Mouse (Mus musculus): ENCODE results near the gene Lrrc57. TPM values are rescaled to one million over a fixed set of nuclear protein-coding genes. Genes with fewer than 3 reads are reported as not detected.
"Not testable (repeated sequence)": the region's sequence is repeated elsewhere in the genome, so short reads cannot be mapped to it uniquely, and the experiment has no call there.

Gene Lrrc57
- polyA plus RNA-seq, 1 experiment from 2014 or later: 25.4 TPM

- Histone ChIP-seq H3K36me3 (peaks cover 48% of the 10 kb centered on the region), H3K4me2 (no peak overlapping the region)
- WGBS: 86% methylated on average over 5 of the region's 5 CpGs
Measured at GRCm38 (mm10) chr2:120589759-120590158, 19.6 kb downstream of the Lrrc57 start.

GRCm38 (mm10) chr2:120578286-120578685 is 31.0 kb downstream of the Lrrc57 start:
- Histone ChIP-seq H3K9ac (no peak overlapping the region), H3K9me3 (no peaks in the 10 kb centered on the region), H3K4me2 (no peak overlapping the region), H3K4me1 (peaks cover 10% of the 10 kb centered on the region; the same call in 1 of the 2 replicates), H3K4me3 (no peak overlapping the region), H3K36me3 (peaks cover 2% of the 10 kb centered on the region; the same call in 1 of the 2 replicates), H3K27me3 (no peaks in the 10 kb centered on the region), H3K27ac (no peak overlapping the region)
- 67% methylated on average over 5 of the region's 5 CpGs for WGBS
- ATAC-seq (ENCODE audit: insufficient number of reproducible peaks, low FRiP score, low TSS enrichment, low read depth): no peak

More at GRCm38 (mm10) chr2:120589759-120590158, 19.6 kb downstream of the Lrrc57 start:
- Histone ChIP-seq H3K27me3 (no peaks in the 10 kb centered on the region), H3K9ac (no peak overlapping the region), H3K9me3 (no peaks in the 10 kb centered on the region), H3K4me1 (no peaks in the 10 kb centered on the region), H3K4me3 (no peak overlapping the region), H3K27ac (no peak overlapping the region)
- no peak for ATAC-seq (ENCODE audit: insufficient number of reproducible peaks, low FRiP score, low TSS enrichment, low read depth)

- no peak overlapping the region for H3K9ac ChIP-seq
- 69% methylated on average over 4 of the region's 4 CpGs for WGBS
- H3K27me3 ChIP-seq: no peaks in the 10 kb centered on the region
Measured at GRCm38 (mm10) chr2:120577799-120578198, 31.5 kb downstream of the Lrrc57 start.

GRCm38 (mm10) chr2:120575978-120576377 is 33.3 kb downstream of the Lrrc57 start:
- no peak overlapping the region for H3K4me2 ChIP-seq
- WGBS: 84% methylated on average over 2 of the region's 2 CpGs
- no peak overlapping the region for H3K27ac ChIP-seq
- H3K27me3 ChIP-seq: no peaks in the 10 kb centered on the region
- H3K4me1 ChIP-seq: peaks cover 10% of the 10 kb centered on the region; the same call in 1 of the 2 replicates
- no peaks in the 10 kb centered on the region for H3K9me3 ChIP-seq
- ATAC-seq (ENCODE audit: insufficient number of reproducible peaks, low FRiP score, low TSS enrichment, low read depth): no peak
- H3K4me3 ChIP-seq: no peak overlapping the region
- peaks cover 5% of the 10 kb centered on the region for H3K36me3 ChIP-seq
- H3K9ac ChIP-seq: no peak overlapping the region

More at GRCm38 (mm10) chr2:120577799-120578198, 31.5 kb downstream of the Lrrc57 start:
- ATAC-seq (ENCODE audit: insufficient number of reproducible peaks, low FRiP score, low TSS enrichment, low read depth): no peak
- Histone ChIP-seq H3K9me3 (no peaks in the 10 kb centered on the region), H3K4me2 (no peak overlapping the region), H3K27ac (no peak overlapping the region), H3K36me3 (peaks cover 2% of the 10 kb centered on the region; the same call in 1 of the 2 replicates), H3K4me3 (no peak overlapping the region), H3K4me1 (peaks cover 10% of the 10 kb centered on the region; the same call in 1 of the 2 replicates)

- Histone ChIP-seq H3K4me3 (no peak overlapping the region), H3K4me2 (peak overlapping the region; percentile 3; the same call in 1 of the 2 replicates), H3K27me3 (no peaks in the 10 kb centered on the region), H3K9ac (no peak overlapping the region), H3K36me3 (peaks cover 5% of the 10 kb centered on the region), H3K27ac (peak overlapping the region; percentile 13; the same call in 1 of the 2 replicates), H3K9me3 (no peaks in the 10 kb centered on the region), H3K4me1 (peaks cover 10% of the 10 kb centered on the region; the same call in 1 of the 2 replicates)
- no peak for ATAC-seq (ENCODE audit: insufficient number of reproducible peaks, low FRiP score, low TSS enrichment, low read depth)
- 55% methylated on average over 3 of the region's 3 CpGs for WGBS
Measured at GRCm38 (mm10) chr2:120575121-120575520, 34.2 kb downstream of the Lrrc57 start.

- not testable (repeated sequence) for H3K9me3 ChIP-seq; H3K27me3 ChIP-seq; H3K4me3 ChIP-seq; H3K4me2 ChIP-seq; ATAC-seq (ENCODE audit: insufficient number of reproducible peaks, low FRiP score, low TSS enrichment, low read depth); H3K27ac ChIP-seq; H3K36me3 ChIP-seq; H3K9ac ChIP-seq
- 95% methylated on average over 3 of the region's 3 CpGs for WGBS
- peaks cover 20% of the 10 kb centered on the region; the same call in 1 of the 2 replicates for H3K4me1 ChIP-seq
Measured at GRCm38 (mm10) chr2:120572161-120572560, 37.2 kb downstream of the Lrrc57 start.

- ATAC-seq (ENCODE audit: insufficient number of reproducible peaks, low FRiP score, low TSS enrichment, low read depth): no peak
- Histone ChIP-seq H3K4me2 (no peak overlapping the region), H3K4me3 (no peak overlapping the region), H3K27me3 (no peaks in the 10 kb centered on the region), H3K27ac (no peak overlapping the region), H3K9me3 (no peaks in the 10 kb centered on the region), H3K4me1 (peaks cover 20% of the 10 kb centered on the region; the same call in 1 of the 2 replicates), H3K36me3 (peaks cover 7% of the 10 kb centered on the region), H3K9ac (no peak overlapping the region)
- WGBS: 95% methylated on average over 3 of the region's 3 CpGs
Measured at GRCm38 (mm10) chr2:120571081-120571480, 38.2 kb downstream of the Lrrc57 start.

GRCm38 (mm10) chr2:120567798-120568320 is 41.5 kb downstream of the Lrrc57 start:
- ATAC-seq (ENCODE audit: insufficient number of reproducible peaks, low FRiP score, low TSS enrichment, low read depth): peak; percentile 28; the same call in 1 of the 2 replicates
- Histone ChIP-seq H3K4me1 (peaks cover 12% of the 10 kb centered on the region), H3K4me3 (peak overlapping the region; percentile 78), H3K27me3 (no peaks in the 10 kb centered on the region), H3K27ac (peak overlapping the region; percentile 90), H3K9me3 (no peaks in the 10 kb centered on the region), H3K9ac (peak overlapping the region; percentile 73), H3K4me2 (peak overlapping the region; percentile 63), H3K36me3 (peaks cover 5% of the 10 kb centered on the region; the same call in 1 of the 2 replicates)
- WGBS: under 1% methylated on average over 22 of the region's 22 CpGs

GRCm38 (mm10) chr2:120566886-120567797 is 42.2 kb downstream of the Lrrc57 start, which contains the start of gene Snap23:
Gene Snap23, plus strand, starts transcription at chr2:120567671.
- Histone ChIP-seq H3K36me3 (peaks cover 5% of the 10 kb centered on the region; the same call in 1 of the 2 replicates), H3K9me3 (no peaks in the 10 kb centered on the region), H3K4me1 (peaks cover 17% of the 10 kb centered on the region), H3K9ac (peak within 1 kb of the TSS; percentile 73), H3K4me3 (peak within 1 kb of the TSS; percentile 78), H3K27ac (peak within 1 kb of the TSS; percentile 90), H3K4me2 (peak within 1 kb of the TSS; percentile 63), H3K27me3 (no peaks in the 10 kb centered on the region)
- ATAC-seq (ENCODE audit: insufficient number of reproducible peaks, low FRiP score, low TSS enrichment, low read depth): peak; percentile 92
- WGBS: under 1% methylated on average over 42 of the region's 42 CpGs

GRCm38 (mm10) chr2:120565363-120565762 is 44.0 kb downstream of the Lrrc57 start:
- Histone ChIP-seq H3K27me3 (no peaks in the 10 kb centered on the region), H3K36me3 (0 out of 2 replicates have a peak, but pooled peaks cover 2% of the 10 kb centered on the region), H3K27ac (no peak overlapping the region), H3K4me3 (no peak overlapping the region), H3K4me2 (no peak overlapping the region), H3K9ac (no peak overlapping the region), H3K9me3 (no peaks in the 10 kb centered on the region), H3K4me1 (peaks cover 17% of the 10 kb centered on the region)
- ATAC-seq (ENCODE audit: insufficient number of reproducible peaks, low FRiP score, low TSS enrichment, low read depth): no peak
- WGBS: 79% methylated on average over 2 of the region's 2 CpGs

GRCm38 (mm10) chr2:120564548-120565188 is 44.7 kb downstream of the Lrrc57 start:
- not testable (repeated sequence) for H3K4me3 ChIP-seq; H3K9me3 ChIP-seq; ATAC-seq (ENCODE audit: insufficient number of reproducible peaks, low FRiP score, low TSS enrichment, low read depth); H3K27me3 ChIP-seq; H3K27ac ChIP-seq; H3K36me3 ChIP-seq; H3K4me2 ChIP-seq; H3K9ac ChIP-seq
- peaks cover 17% of the 10 kb centered on the region for H3K4me1 ChIP-seq
- WGBS: 92% methylated on average over 4 of the region's 4 CpGs
